Mouse (Mus musculus) forebrain, embryonic 10.5 days (tissue): Measurements from ENCODE around the gene Stat3. TPM values are rescaled to one million over a fixed set of nuclear protein-coding genes. Genes with fewer than 3 reads are reported as not detected.
A peak's percentile ranks its signal among the peaks of the same experiment; 100 is the strongest.

Experiments
- DNase-seq: peaks from one replicate; pipeline ENCODE4 v3.0.0-alpha.2; 2017; ENCODE audit warnings: low spot score; ENCODE audit errors: extremely low spot score
- H3K27ac ChIP-seq: fragments of 300-500 bp; sonication (generic); 2 replicates; pipeline ENCODE4 v1.5.1; 2016; ENCODE audit warnings: mild to moderate bottlenecking
- H3K27me3 ChIP-seq: fragments of 300-500 bp; sonication (generic); 2 replicates; pipeline ENCODE4 v1.6.1; 2016; ENCODE audit warnings: mild to moderate bottlenecking; ENCODE audit not compliant: poor library complexity, severe bottlenecking
- H3K36me3 ChIP-seq: fragments of 300-500 bp; sonication (generic); replicated peaks from 2 replicates; pipeline ENCODE4 v1.6.1; 2016; ENCODE audit warnings: mild to moderate bottlenecking, moderate library complexity
- H3K4me1 ChIP-seq: fragments of 300-500 bp; sonication (generic); 2 replicates; pipeline ENCODE4 v1.6.1; 2016
- H3K4me3 ChIP-seq: fragments of 300-500 bp; sonication (generic); 2 replicates; pipeline ENCODE4 v1.5.1; 2016; ENCODE audit warnings: mild to moderate bottlenecking, moderate library complexity
- H3K9me3 ChIP-seq: fragments of 300-500 bp; sonication (generic); 2 replicates; pipeline ENCODE4 v1.6.1; 2016; ENCODE audit warnings: mild to moderate bottlenecking, moderate library complexity
- WGBS: fragments of 180-500 bp; shearing (Covaris S2); methylation state at CpG from one replicate; pipeline ENCODE4 v1.1.7; 2016; 5-methylcytosine and 5-hydroxymethylcytosine counted together
- polyA plus RNA-seq: library from polyadenylated mRNA; unstranded; fragments of >200 nt; fragmentation: Nextera tagmentation; extraction: Ambion mirVana; gene quantifications from 2 replicates; pipeline ENCODE4 v1.2.1, GENCODE M21; 2016

Stat3 gene
- polyA plus RNA-seq, 1 experiment from 2014 or later: 15.6 TPM

GRCm38 (mm10) chr11:100863141-100863540 is 76.2 kb downstream of the Stat3 start:
- no peaks in the 10 kb centered on the region for H3K9me3 ChIP-seq
- peaks cover 15% of the 10 kb centered on the region for H3K4me1 ChIP-seq
- no peak for DNase-seq
- no peak overlapping the region for H3K27ac ChIP-seq
- WGBS: 93% methylated on average over 10 of the region's 10 CpGs
- no peaks in the 10 kb centered on the region for H3K36me3 ChIP-seq
- peaks cover 57% of the 10 kb centered on the region for H3K27me3 ChIP-seq
- no peak overlapping the region for H3K4me3 ChIP-seq

DNA sequence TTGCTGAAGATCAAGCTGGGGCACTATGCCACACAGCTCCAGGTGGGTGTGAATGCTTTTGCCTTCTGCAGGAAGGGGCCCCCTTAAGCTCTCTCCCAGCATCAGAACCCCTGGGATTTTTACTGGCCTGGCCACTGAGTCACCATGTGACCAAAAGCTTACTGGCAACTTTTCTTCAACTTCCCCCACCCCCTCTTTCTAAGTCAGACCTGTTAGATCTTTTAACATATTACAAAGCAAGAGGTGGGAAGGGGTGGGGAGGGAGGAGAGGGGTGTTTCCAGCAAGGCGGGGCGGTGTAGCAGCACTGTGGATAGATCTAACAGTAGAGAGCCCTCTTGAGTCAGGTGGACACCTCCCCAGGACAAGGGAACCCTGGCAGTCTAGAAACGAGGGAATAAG is 77.5 kb downstream of the Stat3 start:
- H3K27me3 ChIP-seq: peaks cover 70% of the 10 kb centered on the region
- H3K36me3 ChIP-seq: no peaks in the 10 kb centered on the region
- DNase-seq: no peak
- H3K9me3 ChIP-seq: no peaks in the 10 kb centered on the region
- H3K27ac ChIP-seq: no peak overlapping the region
- WGBS: 35% methylated on average over 3 of the region's 3 CpGs
- H3K4me3 ChIP-seq: no peak overlapping the region
- H3K4me1 ChIP-seq: peaks cover 15% of the 10 kb centered on the region

DNA sequence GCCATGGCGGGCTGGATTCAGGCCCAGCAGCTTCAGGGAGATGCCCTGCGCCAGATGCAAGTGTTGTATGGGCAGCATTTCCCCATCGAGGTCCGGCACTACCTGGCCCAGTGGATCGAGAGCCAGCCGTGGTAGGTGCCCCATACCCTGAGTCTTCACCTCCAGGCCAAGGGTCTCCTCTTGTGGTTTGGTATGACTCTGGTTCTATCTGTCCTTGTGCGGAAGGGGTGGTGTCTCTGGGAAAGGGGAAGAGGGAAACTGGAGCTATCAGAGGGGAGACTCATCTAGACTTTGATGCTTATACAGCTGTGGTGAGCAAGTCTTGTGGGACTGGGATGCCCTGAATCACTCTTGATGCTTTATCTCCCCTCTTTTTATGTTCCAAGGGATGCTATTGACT is 78.0 kb downstream of the Stat3 start:
- no peaks in the 10 kb centered on the region for H3K36me3 ChIP-seq
- 84% methylated on average over 7 of the region's 7 CpGs for WGBS
- peaks cover 15% of the 10 kb centered on the region for H3K4me1 ChIP-seq
- no peaks in the 10 kb centered on the region for H3K9me3 ChIP-seq
- peak overlapping the region; percentile 56; the same call in 1 of the 2 replicates for H3K4me3 ChIP-seq
- no peak overlapping the region for H3K27ac ChIP-seq
- DNase-seq: no peak
- peaks cover 75% of the 10 kb centered on the region for H3K27me3 ChIP-seq

DNA sequence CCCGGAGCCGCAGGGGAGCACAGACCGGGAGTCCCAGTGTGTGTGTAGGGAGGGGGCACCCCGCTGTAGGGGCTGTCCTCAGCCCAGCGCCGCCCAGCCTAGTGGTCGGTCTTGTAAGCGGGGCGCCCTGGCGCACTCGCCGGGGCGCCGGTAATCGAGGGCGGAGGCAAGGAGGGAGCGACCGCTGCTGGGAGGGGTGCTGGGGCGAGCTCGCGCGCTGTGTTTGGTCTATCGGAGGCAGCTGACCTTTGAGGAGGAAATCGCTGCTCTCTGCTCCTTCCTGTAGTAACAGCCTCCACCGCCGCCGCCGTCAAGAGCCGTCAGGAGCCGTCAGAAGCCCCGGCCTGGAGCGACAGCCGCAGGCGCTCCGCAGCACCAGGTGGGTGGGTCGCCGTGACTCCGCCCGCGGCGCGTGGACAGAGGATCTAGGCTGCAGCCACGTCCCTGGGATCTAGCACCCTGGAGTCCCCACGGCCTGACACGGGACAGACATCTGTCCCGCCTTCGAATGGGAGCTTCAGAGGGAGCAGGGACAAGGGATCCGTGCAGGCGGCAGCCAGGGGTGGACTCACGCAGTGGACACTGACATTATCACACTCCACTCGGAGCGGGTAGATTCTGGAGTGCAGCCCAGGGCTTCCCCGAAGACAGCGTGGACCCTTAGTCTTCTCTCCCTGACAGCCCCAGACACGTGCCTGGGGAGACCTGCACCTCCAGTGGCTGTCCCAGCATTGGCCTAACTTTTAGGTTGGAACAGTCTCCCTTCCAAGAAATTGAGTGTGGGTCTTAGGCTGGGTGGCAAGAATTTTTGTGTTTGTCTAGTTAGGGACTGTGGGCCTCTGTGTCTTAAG is 78.9 kb downstream of the Stat3 start:
- Histone ChIP-seq H3K9me3 (no peaks in the 10 kb centered on the region), H3K4me3 (peak overlapping the region; percentile 56), H3K36me3 (no peaks in the 10 kb centered on the region), H3K27ac (peak overlapping the region; percentile 72), H3K4me1 (peaks cover 19% of the 10 kb centered on the region), H3K27me3 (peaks cover 85% of the 10 kb centered on the region)
- 3% methylated on average over 54 of the region's 55 CpGs for WGBS
- DNase-seq: peak; percentile 59

DNA sequence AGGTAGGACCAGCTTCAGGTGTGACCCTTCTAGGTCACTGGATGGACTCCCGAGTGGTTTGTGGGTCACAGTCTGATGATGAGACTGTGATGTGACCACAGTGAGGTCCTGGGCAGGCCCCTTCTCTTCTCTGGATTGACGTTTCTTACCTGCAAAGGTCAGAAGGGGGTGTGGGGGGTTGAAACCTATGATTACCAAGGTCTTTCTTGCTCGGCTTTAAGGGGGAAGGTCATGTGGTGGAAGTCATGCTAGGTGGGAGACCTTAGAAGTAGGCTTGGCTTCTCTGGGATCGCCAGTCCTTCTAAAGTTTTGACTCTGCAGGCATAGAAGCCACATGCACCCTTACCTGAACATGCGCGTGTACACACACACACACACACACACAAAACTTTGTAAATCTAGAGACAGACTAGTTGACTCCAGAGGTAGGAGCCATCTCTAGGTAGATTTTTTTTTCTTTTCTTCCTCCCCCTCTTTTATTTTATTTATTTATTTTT is 79.7 kb downstream of the Stat3 start:
- Histone ChIP-seq H3K9me3 (no peaks in the 10 kb centered on the region), H3K4me1 (peaks cover 22% of the 10 kb centered on the region), H3K27me3 (peaks cover 92% of the 10 kb centered on the region), H3K36me3 (no peaks in the 10 kb centered on the region), H3K4me3 (peak overlapping the region; percentile 56), H3K27ac (no peak overlapping the region)
- no peak for DNase-seq
- WGBS: 44% methylated on average over 6 of the region's 6 CpGs

DNA sequence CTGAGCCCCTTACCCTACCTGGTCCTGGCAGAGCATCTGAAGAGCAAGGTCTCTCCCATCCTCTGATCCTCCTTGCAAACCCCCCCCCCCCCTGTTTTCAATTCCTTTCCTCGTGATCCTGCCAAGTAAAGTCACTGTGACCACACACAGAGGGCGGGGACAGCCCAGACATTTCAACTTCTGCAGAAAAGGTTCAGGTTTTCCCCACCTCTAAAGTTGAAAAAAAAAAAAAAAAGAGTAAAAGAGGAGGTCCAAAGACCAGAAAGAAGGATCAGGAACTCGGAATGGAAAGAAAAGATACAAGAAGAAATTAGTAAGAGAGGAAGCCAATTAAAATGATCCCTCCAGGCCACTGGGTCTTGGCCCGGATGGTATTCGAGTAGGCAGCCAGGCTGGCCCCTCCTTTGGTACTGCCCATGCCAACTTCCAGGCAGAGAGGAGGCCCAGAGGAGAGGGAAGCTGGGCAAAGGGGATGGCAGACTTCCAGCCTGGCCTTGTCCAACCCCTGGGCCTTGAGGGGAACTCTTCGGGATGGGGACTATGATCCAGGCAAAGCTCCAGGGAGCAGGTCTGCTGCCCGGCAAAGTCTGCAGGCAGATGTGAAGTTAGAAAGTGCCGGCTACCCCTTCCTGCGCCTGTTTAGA is 80.3 kb downstream of the Stat3 start, which contains the start of gene Stat5a:
Gene Stat5a (plus strand): TSS at position 417 of the 644 bp plus-strand sequence.
- H3K27ac ChIP-seq: peak within 1 kb of the TSS; percentile 72
- H3K27me3 ChIP-seq: peaks cover 92% of the 10 kb centered on the region
- no peak for DNase-seq
- no peaks in the 10 kb centered on the region for H3K9me3 ChIP-seq
- H3K4me1 ChIP-seq: peaks cover 22% of the 10 kb centered on the region
- H3K36me3 ChIP-seq: no peaks in the 10 kb centered on the region
- WGBS: 66% methylated on average over 9 of the region's 9 CpGs
- peak within 1 kb of the TSS; percentile 56 for H3K4me3 ChIP-seq

- peaks cover 22% of the 10 kb centered on the region for H3K4me1 ChIP-seq
- no peak overlapping the region for H3K4me3 ChIP-seq
- H3K9me3 ChIP-seq: no peaks in the 10 kb centered on the region
- DNase-seq: no peak
- H3K27me3 ChIP-seq: peaks cover 96% of the 10 kb centered on the region
- H3K36me3 ChIP-seq: no peaks in the 10 kb centered on the region
- 77% methylated on average over 6 of the region's 6 CpGs for WGBS
- no peak overlapping the region for H3K27ac ChIP-seq
Measured at GRCm38 (mm10) chr11:100857960-100858359, 81.4 kb downstream of the Stat3 start.

DNA sequence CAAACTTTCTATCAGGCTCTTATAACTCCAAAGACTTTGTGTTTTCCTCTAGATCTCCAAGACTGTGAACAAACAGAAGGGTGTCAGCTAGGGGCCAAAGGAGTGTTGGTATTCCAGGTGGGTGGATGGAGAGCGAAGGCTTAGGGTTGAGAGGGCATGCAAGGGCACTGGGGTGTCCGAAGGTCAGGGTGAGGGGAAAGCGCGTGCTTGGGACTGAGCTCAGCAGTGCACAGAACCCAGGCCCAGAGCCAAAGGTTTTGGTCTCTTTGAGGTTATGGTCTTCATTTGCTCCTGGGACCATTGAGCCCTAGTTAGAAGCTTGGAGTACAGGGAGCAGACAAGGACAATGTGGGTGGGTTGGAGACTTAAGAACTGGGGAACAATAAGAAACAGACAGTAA is 84.2 kb downstream of the Stat3 start:
- no peaks in the 10 kb centered on the region for H3K36me3 ChIP-seq
- H3K4me3 ChIP-seq: no peak overlapping the region
- H3K9me3 ChIP-seq: no peaks in the 10 kb centered on the region
- H3K27me3 ChIP-seq: peaks cover 91% of the 10 kb centered on the region
- WGBS: 87% methylated on average over 4 of the region's 4 CpGs
- DNase-seq: no peak
- no peak overlapping the region for H3K27ac ChIP-seq
- H3K4me1 ChIP-seq: peaks cover 26% of the 10 kb centered on the region

GRCm38 (mm10) chr11:100854268-100854667 is 85.1 kb downstream of the Stat3 start:
- Histone ChIP-seq H3K36me3 (no peaks in the 10 kb centered on the region), H3K4me1 (peaks cover 32% of the 10 kb centered on the region), H3K27me3 (peaks cover 83% of the 10 kb centered on the region), H3K9me3 (no peaks in the 10 kb centered on the region), H3K27ac (no peak overlapping the region), H3K4me3 (no peak overlapping the region)
- WGBS: 60% methylated on average over 4 of the region's 4 CpGs
- no peak for DNase-seq

DNA sequence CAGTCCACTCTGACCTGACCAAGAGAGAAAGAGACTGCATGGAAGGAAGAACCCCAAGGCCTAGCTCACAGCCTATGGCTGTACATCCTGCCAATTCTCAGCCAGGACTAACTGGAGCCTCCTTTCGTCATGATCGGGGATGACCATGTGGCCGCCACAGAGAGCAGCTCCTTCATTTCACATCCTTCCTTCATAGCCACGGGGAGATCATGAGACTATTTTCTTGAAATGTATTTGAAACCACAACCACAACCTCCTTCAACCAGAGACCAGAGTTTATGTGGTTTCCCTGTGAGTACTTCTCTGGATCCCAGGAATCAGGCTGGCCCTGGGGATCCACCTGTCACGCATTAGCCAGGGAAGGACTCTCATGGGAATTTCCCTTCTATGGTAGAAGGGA is 86.3 kb downstream of the Stat3 start:
- DNase-seq: no peak
- peaks cover 82% of the 10 kb centered on the region for H3K27me3 ChIP-seq
- H3K4me3 ChIP-seq: no peak overlapping the region
- WGBS: 80% methylated on average over 5 of the region's 5 CpGs
- no peaks in the 10 kb centered on the region for H3K36me3 ChIP-seq
- H3K9me3 ChIP-seq: no peaks in the 10 kb centered on the region
- peaks cover 42% of the 10 kb centered on the region for H3K4me1 ChIP-seq
- no peak overlapping the region for H3K27ac ChIP-seq

- Histone ChIP-seq H3K36me3 (no peaks in the 10 kb centered on the region), H3K4me3 (no peak overlapping the region), H3K27ac (no peak overlapping the region), H3K27me3 (peaks cover 73% of the 10 kb centered on the region), H3K9me3 (no peaks in the 10 kb centered on the region), H3K4me1 (peaks cover 42% of the 10 kb centered on the region)
- 89% methylated on average over 2 of the region's 2 CpGs for WGBS
- DNase-seq: no peak
Measured at GRCm38 (mm10) chr11:100852088-100852487, 87.3 kb downstream of the Stat3 start.

DNA sequence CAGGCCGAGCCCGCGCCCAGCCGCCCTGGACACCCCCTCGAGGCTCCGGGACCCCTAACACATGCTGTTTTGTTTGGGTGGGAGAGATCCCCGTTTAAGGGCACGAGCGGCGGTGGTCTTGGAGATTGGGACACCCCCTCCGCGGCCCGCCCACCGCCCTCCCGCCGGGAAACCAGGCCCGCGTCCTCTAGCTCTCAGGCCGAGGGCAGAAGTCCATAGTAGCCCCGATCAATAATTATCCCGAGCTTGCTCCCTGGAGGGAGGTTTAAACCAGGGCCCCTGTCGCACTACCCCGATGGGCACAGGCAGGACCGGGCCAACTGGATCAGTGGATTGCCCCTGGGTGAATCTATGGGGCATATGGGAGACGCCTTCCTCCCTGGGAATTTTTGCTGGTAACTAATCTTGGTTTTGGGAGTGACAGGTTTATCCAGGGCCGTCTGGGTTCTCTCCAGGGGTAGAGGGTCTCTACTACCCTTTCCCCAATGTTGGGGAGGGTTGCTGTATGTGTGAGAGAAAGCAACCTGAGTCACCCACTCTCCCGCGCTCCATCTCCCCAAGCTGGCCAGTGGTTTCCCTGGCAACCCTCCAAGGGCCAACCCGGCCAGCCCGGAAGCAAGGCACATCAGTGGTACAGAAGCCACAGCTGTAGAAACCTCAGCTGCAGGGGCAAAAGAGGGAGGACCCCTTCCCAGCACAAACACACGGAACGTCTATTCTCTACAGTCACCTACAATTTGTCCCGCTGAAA is 88.4 kb downstream of the Stat3 start:
- under 1% methylated on average over 33 of the region's 33 CpGs for WGBS

More for the DNA sequence above, 88.4 kb downstream of the Stat3 start:
- Histone ChIP-seq H3K27me3 (peaks cover 61% of the 10 kb centered on the region), H3K9me3 (no peaks in the 10 kb centered on the region), H3K36me3 (no peaks in the 10 kb centered on the region), H3K4me3 (peak overlapping the region; percentile 80), H3K4me1 (peaks cover 42% of the 10 kb centered on the region), H3K27ac (peak overlapping the region; percentile 92)
- DNase-seq: peak; percentile 69
